Mouse (Mus musculus): Measurements from ENCODE around the gene Sema6c. TPM values are rescaled to one million over a fixed set of nuclear protein-coding genes. Genes with fewer than 3 reads are reported as not detected.
"Not testable (repeated sequence)": the region's sequence is repeated elsewhere in the genome, so short reads cannot be mapped to it uniquely, and the experiment has no call there.

Gene Sema6c
- total RNA-seq (2017), result not detected in 3 replicates

- peak; percentile 99 for ATAC-seq (replicated peaks; ENCODE audit: insufficient number of reproducible peaks, low FRiP score, low TSS enrichment, poor library complexity, severe bottlenecking)
These were observed at the start of gene Sema6c for GRCm38 (mm10) chr3:95159987-95160963. Gene Sema6c, plus strand, starts transcription at chr3:95160457.

- peak; percentile 93 for ATAC-seq (replicated peaks; ENCODE audit: insufficient number of reproducible peaks, low FRiP score, low TSS enrichment, poor library complexity, severe bottlenecking)
These were observed 49.1 kb upstream of the Sema6c start, which contains the start of gene Vps72 for GRCm38 (mm10) chr3:95110911-95111726. Gene Vps72, plus strand, starts transcription at chr3:95111022.

- no peak for ATAC-seq (replicated peaks; ENCODE audit: insufficient number of reproducible peaks, low FRiP score, low TSS enrichment, poor library complexity, severe bottlenecking)
These were observed 47.5 kb upstream of the Sema6c start for GRCm38 (mm10) chr3:95112760-95113159.

- ATAC-seq (replicated peaks; ENCODE audit: insufficient number of reproducible peaks, low FRiP score, low TSS enrichment, poor library complexity, severe bottlenecking), result no peak
These were observed 42.5 kb upstream of the Sema6c start for GRCm38 (mm10) chr3:95117751-95118150.

- ATAC-seq (replicated peaks; ENCODE audit: insufficient number of reproducible peaks, low FRiP score, low TSS enrichment, poor library complexity, severe bottlenecking), result no peak
These were observed 38.7 kb upstream of the Sema6c start for GRCm38 (mm10) chr3:95121580-95121979.

- ATAC-seq (replicated peaks; ENCODE audit: insufficient number of reproducible peaks, low FRiP score, low TSS enrichment, poor library complexity, severe bottlenecking), result 0 out of 2 replicates have a peak, but pooled peaks have one; percentile 57
These were observed 36.0 kb upstream of the Sema6c start, which contains the start of gene Tmod4 for GRCm38 (mm10) chr3:95124246-95124645. Gene Tmod4, plus strand, starts transcription at chr3:95124476.

- ATAC-seq (replicated peaks; ENCODE audit: insufficient number of reproducible peaks, low FRiP score, low TSS enrichment, poor library complexity, severe bottlenecking), result no peak
These were observed 35.3 kb upstream of the Sema6c start for GRCm38 (mm10) chr3:95124972-95125371.

GRCm38 (mm10) chr3:95129226-95129651, 31.0 kb upstream of the Sema6c start:
- ATAC-seq (replicated peaks; ENCODE audit: insufficient number of reproducible peaks, low FRiP score, low TSS enrichment, poor library complexity, severe bottlenecking), result no peak

GRCm38 (mm10) chr3:95130081-95130480, 30.2 kb upstream of the Sema6c start:
- ATAC-seq (replicated peaks; ENCODE audit: insufficient number of reproducible peaks, low FRiP score, low TSS enrichment, poor library complexity, severe bottlenecking), result no peak

GRCm38 (mm10) chr3:95132389-95132788, 27.9 kb upstream of the Sema6c start:
- not testable (repeated sequence) for ATAC-seq (replicated peaks; ENCODE audit: insufficient number of reproducible peaks, low FRiP score, low TSS enrichment, poor library complexity, severe bottlenecking)

- ATAC-seq (replicated peaks; ENCODE audit: insufficient number of reproducible peaks, low FRiP score, low TSS enrichment, poor library complexity, severe bottlenecking), result no peak
These were observed 27.1 kb upstream of the Sema6c start for GRCm38 (mm10) chr3:95133176-95133575.

GRCm38 (mm10) chr3:95133680-95134101, 26.6 kb upstream of the Sema6c start, which contains the start of the genes Scnm1 and Lysmd1:
Gene Scnm1, minus strand, starts transcription at chr3:95134011.
Gene Lysmd1, plus strand, starts transcription at chr3:95134088.
- ATAC-seq (replicated peaks; ENCODE audit: insufficient number of reproducible peaks, low FRiP score, low TSS enrichment, poor library complexity, severe bottlenecking), result peak; percentile 93

- 0 out of 2 replicates have a peak, but pooled peaks have one; percentile 4 for ATAC-seq (replicated peaks; ENCODE audit: insufficient number of reproducible peaks, low FRiP score, low TSS enrichment, poor library complexity, severe bottlenecking)
These were observed 26.1 kb upstream of the Sema6c start for GRCm38 (mm10) chr3:95134133-95134532.

GRCm38 (mm10) chr3:95135023-95135422, 25.2 kb upstream of the Sema6c start:
- no peak for ATAC-seq (replicated peaks; ENCODE audit: insufficient number of reproducible peaks, low FRiP score, low TSS enrichment, poor library complexity, severe bottlenecking)

GRCm38 (mm10) chr3:95135433-95136052, 24.7 kb upstream of the Sema6c start:
- peak; percentile 19; the same call in 1 of the 2 replicates for ATAC-seq (replicated peaks; ENCODE audit: insufficient number of reproducible peaks, low FRiP score, low TSS enrichment, poor library complexity, severe bottlenecking)

GRCm38 (mm10) chr3:95136336-95136735, 23.9 kb upstream of the Sema6c start:
- ATAC-seq (replicated peaks; ENCODE audit: insufficient number of reproducible peaks, low FRiP score, low TSS enrichment, poor library complexity, severe bottlenecking), result no peak

- ATAC-seq (replicated peaks; ENCODE audit: insufficient number of reproducible peaks, low FRiP score, low TSS enrichment, poor library complexity, severe bottlenecking), result no peak
These were observed 20.5 kb upstream of the Sema6c start for GRCm38 (mm10) chr3:95139586-95140288.

GRCm38 (mm10) chr3:95140289-95140595, 20.0 kb upstream of the Sema6c start:
- ATAC-seq (replicated peaks; ENCODE audit: insufficient number of reproducible peaks, low FRiP score, low TSS enrichment, poor library complexity, severe bottlenecking), result no peak
